Mouse (Mus musculus) T-helper 1 cell (primary cell): ENCODE measurements at regions not wholly inside any gene's neighbourhood (a gene's known extent, or its start where the extent isn't known, plus 50 kb on each side); places are given as distances from the start of the nearest gene placed in this dataset.

Experiments
- in situ Hi-C: fragments of 300-600 bp; cut with MboI, MseI; formaldehyde crosslinking; loops from one replicate; pipeline ENCODE4 v1.15.1; 2025; ENCODE audit warnings: high pct_unique_total_duplicates

DNA sequence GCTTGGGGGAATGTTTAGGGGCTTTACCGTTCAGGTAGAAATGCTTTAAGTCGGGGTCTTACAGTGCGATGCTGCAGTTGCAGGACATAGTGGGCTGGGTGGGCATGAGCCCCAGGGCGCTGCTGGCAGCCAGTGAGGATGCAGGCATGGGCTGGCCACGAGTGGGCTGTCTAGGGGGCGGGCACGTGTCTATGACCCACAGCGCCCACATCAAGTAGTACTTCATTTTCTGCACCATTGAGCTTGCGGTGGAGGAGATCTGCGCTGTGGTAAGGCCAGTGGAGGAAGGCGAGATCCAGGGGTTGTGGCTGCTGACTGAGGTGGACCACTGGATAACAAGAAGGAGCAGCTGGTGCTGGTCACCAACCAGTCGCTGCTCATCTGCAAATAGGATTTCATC, 52.4 kb upstream of the Olfr291 start:
- in situ Hi-C loops: no loop called here

GRCm38 (mm10) chr7:84794655-84795054, 58.7 kb upstream of the Olfr291 start:
- in situ Hi-C loops: no loop called here

GRCm38 (mm10) chr7:84779276-84779825, 74.0 kb upstream of the Olfr291 start:
- in situ Hi-C loops: loop anchor here (5.0 kb wide), 1 partner anchor 187 kb away; no protein-coding TSS in a partner anchor

GRCm38 (mm10) chr7:84777696-84778095, 75.7 kb upstream of the Olfr291 start:
- in situ Hi-C loops: loop anchor here (5.0 kb wide), 1 partner anchor 185 kb away; no protein-coding TSS in a partner anchor

- in situ Hi-C loops: no loop called here
These were observed 66.5 kb upstream of the Zfand6 start for GRCm38 (mm10) chr7:84756261-84756660.

DNA sequence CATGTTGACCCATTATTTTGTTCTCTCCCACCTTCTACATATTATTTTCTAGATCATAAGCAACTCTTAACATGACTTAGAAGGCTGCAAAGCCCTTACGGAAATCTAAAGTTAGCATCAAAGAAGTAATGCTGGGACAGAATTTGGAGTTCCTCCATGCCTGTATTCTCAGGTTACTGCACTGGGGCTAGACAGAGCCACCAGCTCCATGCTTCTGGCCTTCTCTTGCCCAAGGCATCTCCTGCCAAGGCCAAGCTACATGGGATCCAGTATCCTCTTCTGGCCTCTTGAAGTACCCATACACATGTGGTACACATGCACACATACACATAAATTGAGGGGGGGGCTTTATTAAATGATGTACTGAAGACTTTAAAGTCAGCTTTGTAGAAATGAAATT, 63.6 kb upstream of the Zfand6 start:
- in situ Hi-C loops: no loop called here

GRCm38 (mm10) chr7:84749434-84750301, 59.9 kb upstream of the Zfand6 start:
- in situ Hi-C loops: loop anchor here (5.0 kb wide), 1 partner anchor 157 kb away; no protein-coding TSS in a partner anchor

GRCm38 (mm10) chr7:84747847-84748246, 58.1 kb upstream of the Zfand6 start:
- in situ Hi-C loops: loop anchor here (5.0 kb wide), 1 partner anchor 156 kb away; no protein-coding TSS in a partner anchor

GRCm38 (mm10) chr7:84744321-84745070, 54.7 kb upstream of the Zfand6 start:
- in situ Hi-C loops: loop anchor here (5.0 kb wide), 1 partner anchor 152 kb away; no protein-coding TSS in a partner anchor

- in situ Hi-C loops: no loop called here
These were observed 50.2 kb upstream of the Zfand6 start for GRCm38 (mm10) chr7:84739965-84740390.
